Mouse (Mus musculus) ES-Bruce4 (cell line): Measurements from ENCODE around the gene Sapcd1.

Source experiments
- CTCF ChIP-seq: IDR thresholded peaks from one replicate; pipeline ENCODE4 v1.8.1; 2011; ENCODE audit warnings: low read depth, low read length
- EP300 ChIP-seq: IDR thresholded peaks from 2 replicates; pipeline ENCODE4 v1.6.1; 2011; ENCODE audit warnings: low read depth, low read length; ENCODE audit not compliant: insufficient read depth
- POLR2A ChIP-seq: IDR thresholded peaks from one replicate; pipeline ENCODE4 v1.8.1; 2011; ENCODE audit warnings: low read length; ENCODE audit not compliant: insufficient read depth

- TF ChIP-seq POLR2A (no peak), CTCF (no peak), EP300 (no peak)
These were observed 30.5 kb upstream of the Sapcd1 start for GRCm38 (mm10) chr17:35058316-35058715.
